Mouse (Mus musculus) forebrain, embryonic 11.5 days (tissue): ENCODE measurements at regions not wholly inside any gene's neighbourhood (a gene's known extent, or its start where the extent isn't known, plus 50 kb on each side); places are given as distances from the start of the nearest gene placed in this dataset.

Experiments used
- ATAC-seq: fragments of 200-750 bp; cut with Nextera tagmentation; replicated peaks from 2 replicates; pipeline ENCODE4 v1.8.0; 2017; ENCODE audit warnings: moderate TSS enrichment; ENCODE audit not compliant: low FRiP score
- DNase-seq: peaks from one replicate; pipeline ENCODE4 v3.0.0-alpha.2; 2017; ENCODE audit warnings: low spot score
- H3K27ac ChIP-seq: fragments of 300-500 bp; sonication (generic); 2 replicates; pipeline ENCODE4 v1.5.1; 2014; ENCODE audit warnings: low read depth, low read length
- H3K27me3 ChIP-seq: fragments of 300-500 bp; sonication (generic); 2 replicates; pipeline ENCODE4 v1.6.1; 2014; ENCODE audit warnings: mild to moderate bottlenecking, low read length, mixed read lengths; ENCODE audit not compliant: control insufficient read depth, insufficient read depth
- H3K36me3 ChIP-seq: fragments of 300-500 bp; sonication (generic); 2 replicates; pipeline ENCODE4 v1.6.1; 2014; ENCODE audit warnings: mild to moderate bottlenecking, low read length, moderate library complexity, mixed read lengths; ENCODE audit not compliant: control insufficient read depth, insufficient read depth
- H3K4me1 ChIP-seq: fragments of 300-500 bp; sonication (generic); replicated peaks from 2 replicates; pipeline ENCODE4 v1.6.1; 2014; ENCODE audit warnings: low read length, mixed read lengths; ENCODE audit not compliant: control insufficient read depth, insufficient read depth
- H3K4me2 ChIP-seq: fragments of 300-500 bp; sonication (generic); 2 replicates; pipeline ENCODE4 v1.6.1; 2014; ENCODE audit warnings: low read depth, mild to moderate bottlenecking, low read length, moderate library complexity, mixed read lengths; ENCODE audit not compliant: severe bottlenecking
- H3K4me3 ChIP-seq: fragments of 300-500 bp; sonication (generic); 2 replicates; pipeline ENCODE4 v1.5.1; 2014; ENCODE audit warnings: low read depth, low read length
- H3K9ac ChIP-seq: fragments of 300-500 bp; sonication (generic); 2 replicates; pipeline ENCODE4 v1.6.1; 2014; ENCODE audit warnings: low read length
- H3K9me3 ChIP-seq: fragments of 300-500 bp; sonication (generic); 2 replicates; pipeline ENCODE4 v1.6.1; 2016; ENCODE audit warnings: low read length, mixed read lengths; ENCODE audit not compliant: control insufficient read depth
- WGBS: fragments of 180-500 bp; shearing (Covaris S2); extraction: QIAGEN DNeasy Blood & Tissue Kit; methylation state at CpG from one replicate; pipeline ENCODE4 v1.1.7; 2014; 5-methylcytosine and 5-hydroxymethylcytosine counted together

GRCm38 (mm10) chr10:103298907-103299306 lies 62.8 kb upstream of the Lrriq1 start:
- ATAC-seq (0 out of 2 replicates have a peak, but pooled peaks have one; percentile 27), DNase-seq (no peak)
- no peaks in the 10 kb centered on the region for H3K4me1 ChIP-seq
- H3K4me3 ChIP-seq = no peak overlapping the region
- no peak overlapping the region for H3K9ac ChIP-seq
- H3K4me2 ChIP-seq = no peak overlapping the region
- no peak overlapping the region for H3K27ac ChIP-seq
- H3K9me3 ChIP-seq = no peaks in the 10 kb centered on the region
- H3K27me3 ChIP-seq = no peaks in the 10 kb centered on the region
- no peaks in the 10 kb centered on the region for H3K36me3 ChIP-seq

GRCm38 (mm10) chr10:103309428-103309827 lies 58.2 kb upstream of the Slc6a15 start:
- Histone ChIP-seq H3K27me3 (no peaks in the 10 kb centered on the region), H3K4me1 (no peaks in the 10 kb centered on the region), H3K9me3 (no peaks in the 10 kb centered on the region), H3K36me3 (no peaks in the 10 kb centered on the region), H3K4me2 (no peak overlapping the region), H3K4me3 (no peak overlapping the region), H3K9ac (no peak overlapping the region), H3K27ac (no peak overlapping the region)
- WGBS = 80% methylated on average over 1 of the region's 1 CpGs
- DNase-seq (no peak), ATAC-seq (no peak)
